Mouse (Mus musculus) megakaryocyte, embryonic 14.5 days (primary cell): Measurements from ENCODE around the gene Parp8. TPM values are rescaled to one million over a fixed set of nuclear protein-coding genes. Genes with fewer than 3 reads are reported as not detected.

ENCODE experiments used
- H3K27me3 ChIP-seq: replicated peaks from 2 replicates; pipeline ENCODE3; 2012; ENCODE audit warnings: inconsistent platforms
- H3K36me3 ChIP-seq: replicated peaks from 2 replicates; pipeline ENCODE3; 2012; ENCODE audit warnings: low read length, inconsistent platforms, mixed read lengths
- H3K4me1 ChIP-seq: 2 replicates; pipeline ENCODE4 v1.6.1; 2012; ENCODE audit warnings: inconsistent platforms
- H3K4me3 ChIP-seq: replicated peaks from 2 replicates; pipeline ENCODE3; 2012; ENCODE audit warnings: moderate library complexity, mild to moderate bottlenecking, inconsistent platforms
- H3K9me3 ChIP-seq: 2 replicates; pipeline ENCODE4 v1.6.1; 2012; ENCODE audit warnings: inconsistent platforms
- FLI1 ChIP-seq: IDR thresholded peaks from 2 replicates; pipeline ENCODE4 v1.6.1; 2012; ENCODE audit warnings: low read length, inconsistent platforms, mixed read lengths
- GATA1 ChIP-seq: IDR thresholded peaks from 3 replicates; pipeline ENCODE4 v1.6.1; 2012; ENCODE audit warnings: mixed read lengths, low read length, inconsistent platforms, borderline replicate concordance
- polyA plus RNA-seq: library from polyadenylated mRNA; stranded (reverse); fragments of >175 nt; gene quantifications from 2 replicates; pipeline ENCODE4 v1.2.3, GENCODE M21; 2012; ENCODE audit warnings: low replicate concordance; ENCODE audit not compliant: insufficient read depth

Parp8 gene
- polyA plus RNA-seq, 1 experiment, result 0.58 TPM

- H3K9me3 ChIP-seq, result no peaks in the 10 kb centered on the region
Measured at GRCm38 (mm10) chr13:117023346-117024050, 1.8 kb downstream of the Parp8 start.

DNA sequence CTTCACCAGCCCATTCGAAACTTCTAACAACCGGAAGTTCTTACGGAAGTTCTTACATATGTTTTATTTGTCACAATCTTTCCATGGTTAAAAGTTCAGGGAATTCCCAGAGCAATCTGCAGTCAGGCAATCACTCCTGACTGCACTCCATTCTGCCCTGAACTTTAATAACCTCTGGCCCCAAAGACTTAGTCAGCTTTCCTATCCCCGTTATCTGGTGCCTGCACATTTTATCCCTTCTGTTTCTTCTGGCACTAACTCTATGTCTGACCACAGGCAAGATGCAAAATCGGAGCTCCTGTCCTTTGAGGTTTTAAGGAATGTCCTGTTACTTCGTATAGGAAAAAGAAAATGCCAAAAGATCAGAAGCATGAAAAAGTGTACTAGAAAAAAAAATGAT, 4.7 kb downstream of the Parp8 start:
- H3K27me3 ChIP-seq, result peaks cover 42% of the 10 kb centered on the region
- H3K36me3 ChIP-seq, result no peaks in the 10 kb centered on the region
- no peak overlapping the region for H3K4me3 ChIP-seq
- H3K4me1 ChIP-seq, result peaks cover 23% of the 10 kb centered on the region
- TF ChIP-seq FLI1 (no peak), GATA1 (no peak)
- no peaks in the 10 kb centered on the region for H3K9me3 ChIP-seq

More at GRCm38 (mm10) chr13:117023346-117024050, 1.8 kb downstream of the Parp8 start:
- H3K36me3 ChIP-seq, result no peaks in the 10 kb centered on the region
- peak overlapping the region; percentile 93 for H3K4me3 ChIP-seq
- H3K4me1 ChIP-seq, result peaks cover 26% of the 10 kb centered on the region
- peaks cover 64% of the 10 kb centered on the region for H3K27me3 ChIP-seq
- TF ChIP-seq FLI1, result no peak

DNA sequence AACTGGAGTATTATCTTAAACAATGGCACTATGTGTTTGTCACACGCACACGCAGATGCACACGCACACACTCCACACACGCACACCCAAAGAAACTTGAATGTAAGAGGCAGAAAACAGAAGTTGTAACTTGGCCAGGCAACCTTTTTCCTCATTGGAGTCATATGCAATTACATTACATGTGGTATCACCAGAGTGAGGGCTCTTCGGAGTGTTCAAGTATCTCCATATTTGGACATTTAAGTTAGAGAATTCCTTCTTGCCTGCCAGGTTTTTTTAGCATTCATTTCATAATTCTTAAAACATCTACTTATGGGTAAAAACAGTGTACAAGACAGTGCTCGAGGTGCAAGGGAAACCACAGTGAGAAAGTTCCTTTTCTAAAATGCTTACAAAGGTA, 6.7 kb downstream of the Parp8 start:
- no peak for TF ChIP-seq GATA1
- no peak for TF ChIP-seq FLI1
- no peaks in the 10 kb centered on the region for H3K36me3 ChIP-seq
- peaks cover 4% of the 10 kb centered on the region for H3K4me1 ChIP-seq
- peaks cover 23% of the 10 kb centered on the region for H3K27me3 ChIP-seq
- H3K9me3 ChIP-seq, result no peaks in the 10 kb centered on the region
- H3K4me3 ChIP-seq, result no peak overlapping the region

- Histone ChIP-seq H3K4me3 (no peak overlapping the region), H3K36me3 (no peaks in the 10 kb centered on the region), H3K4me1 (no peaks in the 10 kb centered on the region), H3K27me3 (peaks cover 2% of the 10 kb centered on the region), H3K9me3 (peaks cover 3% of the 10 kb centered on the region; the same call in 1 of the 2 replicates)
- TF ChIP-seq GATA1, result no peak
- TF ChIP-seq FLI1, result no peak
Measured at GRCm38 (mm10) chr13:117013516-117013915, 11.8 kb downstream of the Parp8 start.

DNA sequence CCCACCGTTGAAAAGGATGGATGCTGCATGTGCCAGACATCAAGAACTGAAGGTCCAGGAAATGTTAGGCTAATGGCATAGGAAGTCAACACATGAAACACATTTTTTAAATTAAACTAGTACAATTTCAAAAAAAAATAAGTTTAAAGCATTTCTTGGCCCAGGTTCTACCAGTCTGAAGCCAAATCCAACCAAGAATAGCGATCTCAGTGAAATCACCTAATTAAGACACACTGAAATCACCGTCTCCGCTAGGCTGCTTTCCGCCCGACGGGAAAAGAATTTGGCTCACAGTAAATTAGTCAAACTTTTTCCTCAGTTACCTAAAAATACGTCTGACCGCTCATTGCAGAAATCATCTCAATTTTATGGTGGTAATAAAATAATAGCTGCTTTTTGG, 13.3 kb downstream of the Parp8 start:
- peaks cover 3% of the 10 kb centered on the region; the same call in 1 of the 2 replicates for H3K9me3 ChIP-seq
- H3K27me3 ChIP-seq, result no peaks in the 10 kb centered on the region
- TF ChIP-seq GATA1, result no peak
- TF ChIP-seq FLI1, result no peak
- H3K36me3 ChIP-seq, result no peaks in the 10 kb centered on the region
- no peaks in the 10 kb centered on the region for H3K4me1 ChIP-seq
- no peak overlapping the region for H3K4me3 ChIP-seq

- no peak overlapping the region for H3K4me3 ChIP-seq
- H3K27me3 ChIP-seq, result no peaks in the 10 kb centered on the region
- H3K36me3 ChIP-seq, result no peaks in the 10 kb centered on the region
- H3K4me1 ChIP-seq, result no peaks in the 10 kb centered on the region
- H3K9me3 ChIP-seq, result peaks cover 3% of the 10 kb centered on the region; the same call in 1 of the 2 replicates
- TF ChIP-seq GATA1, result no peak
- TF ChIP-seq FLI1, result no peak
Measured at GRCm38 (mm10) chr13:117010143-117010542, 15.2 kb downstream of the Parp8 start.

DNA sequence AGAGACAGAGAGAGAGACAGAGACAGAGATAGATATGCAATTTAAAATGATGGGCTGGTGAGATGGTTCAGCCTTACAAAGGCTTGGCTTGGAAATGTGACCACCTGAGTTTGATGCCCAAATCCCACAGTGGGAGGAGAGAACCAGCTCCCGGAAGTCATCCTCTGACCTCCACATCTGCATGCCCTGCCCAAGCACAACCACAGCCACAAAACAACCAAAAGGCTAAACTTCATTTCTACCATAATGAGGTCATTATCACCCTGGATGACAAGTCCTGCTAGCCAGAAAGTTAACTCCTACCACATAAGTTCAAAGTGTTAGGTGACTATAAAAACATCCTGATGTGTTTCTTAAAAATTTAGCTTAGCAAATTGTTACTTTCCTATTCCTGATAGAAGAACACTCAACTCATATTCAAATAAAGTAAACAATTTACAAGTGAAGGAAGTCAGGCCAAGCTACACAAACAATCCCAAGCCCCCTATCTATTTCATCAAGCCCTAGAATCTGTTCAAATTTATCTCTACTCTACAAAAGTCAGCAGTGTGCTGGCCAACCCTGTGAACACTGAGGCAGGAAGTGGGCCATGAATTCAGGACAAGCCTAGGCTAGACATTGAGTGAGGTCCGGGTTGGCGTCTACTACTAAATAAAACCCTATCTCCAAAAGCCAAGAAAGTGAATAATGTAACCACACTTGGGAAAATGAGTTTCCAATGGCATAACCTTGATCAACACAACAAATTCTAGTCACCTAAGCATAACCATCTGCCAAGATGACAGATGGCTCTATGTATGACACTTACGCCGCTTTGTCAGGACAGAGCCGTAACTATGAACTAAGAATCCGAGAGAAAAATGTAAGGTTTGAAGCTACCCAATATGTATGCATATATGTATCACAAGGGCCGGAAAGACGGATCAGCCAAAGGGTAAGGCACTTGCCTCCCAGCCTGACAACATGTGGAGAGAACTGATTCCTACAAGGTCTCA, 17.0 kb downstream of the Parp8 start:
- H3K4me3 ChIP-seq, result no peak overlapping the region
- H3K4me1 ChIP-seq, result no peaks in the 10 kb centered on the region
- TF ChIP-seq FLI1 (no peak), GATA1 (no peak)
- peaks cover 3% of the 10 kb centered on the region; the same call in 1 of the 2 replicates for H3K9me3 ChIP-seq
- H3K27me3 ChIP-seq, result no peaks in the 10 kb centered on the region
- H3K36me3 ChIP-seq, result no peaks in the 10 kb centered on the region

DNA sequence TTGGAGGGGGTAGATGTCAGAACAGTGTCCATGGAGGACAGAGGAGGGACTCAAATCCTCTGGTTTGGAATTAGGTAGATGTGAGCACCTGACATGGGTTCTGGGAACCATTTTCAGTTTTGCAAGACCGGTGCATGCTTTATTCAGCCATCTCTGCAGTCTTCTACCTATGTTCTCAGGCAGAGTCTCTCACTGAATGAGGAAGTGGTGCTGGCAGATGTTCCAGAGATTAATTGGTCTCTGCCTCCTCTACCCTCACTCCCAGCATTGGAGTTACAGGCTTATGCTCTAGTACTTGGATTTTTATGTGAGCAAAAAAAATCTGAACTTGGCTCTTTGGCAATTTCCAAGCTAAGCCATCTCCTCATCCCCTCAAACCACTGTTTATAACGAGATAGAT, 17.8 kb downstream of the Parp8 start:
- Histone ChIP-seq H3K4me3 (no peak overlapping the region), H3K36me3 (no peaks in the 10 kb centered on the region), H3K4me1 (no peaks in the 10 kb centered on the region), H3K9me3 (peaks cover 2% of the 10 kb centered on the region; the same call in 1 of the 2 replicates), H3K27me3 (no peaks in the 10 kb centered on the region)
- TF ChIP-seq FLI1 (no peak), GATA1 (no peak)

DNA sequence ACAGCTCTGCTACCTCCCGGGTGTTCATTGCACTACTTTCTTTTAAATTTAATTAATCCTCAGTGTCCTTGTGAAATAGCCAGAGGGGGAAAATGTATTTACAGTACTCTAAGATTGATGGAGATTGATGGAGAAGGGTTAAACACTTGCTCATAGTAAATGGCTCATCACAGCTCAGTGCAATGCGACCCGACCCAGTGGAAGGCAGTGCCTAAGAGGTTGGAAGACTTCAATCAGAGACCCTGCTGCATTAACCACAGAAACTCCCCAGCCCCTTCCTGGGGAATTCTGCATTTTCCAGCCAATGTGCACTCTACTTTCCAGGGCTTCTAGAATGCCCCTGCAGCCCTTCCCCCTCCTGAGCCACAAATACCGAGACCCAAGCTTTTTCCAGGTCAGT, 18.7 kb downstream of the Parp8 start:
- H3K4me1 ChIP-seq, result no peaks in the 10 kb centered on the region
- TF ChIP-seq FLI1 (no peak), GATA1 (no peak)
- no peak overlapping the region for H3K4me3 ChIP-seq
- no peaks in the 10 kb centered on the region for H3K36me3 ChIP-seq
- no peaks in the 10 kb centered on the region for H3K9me3 ChIP-seq
- no peaks in the 10 kb centered on the region for H3K27me3 ChIP-seq

DNA sequence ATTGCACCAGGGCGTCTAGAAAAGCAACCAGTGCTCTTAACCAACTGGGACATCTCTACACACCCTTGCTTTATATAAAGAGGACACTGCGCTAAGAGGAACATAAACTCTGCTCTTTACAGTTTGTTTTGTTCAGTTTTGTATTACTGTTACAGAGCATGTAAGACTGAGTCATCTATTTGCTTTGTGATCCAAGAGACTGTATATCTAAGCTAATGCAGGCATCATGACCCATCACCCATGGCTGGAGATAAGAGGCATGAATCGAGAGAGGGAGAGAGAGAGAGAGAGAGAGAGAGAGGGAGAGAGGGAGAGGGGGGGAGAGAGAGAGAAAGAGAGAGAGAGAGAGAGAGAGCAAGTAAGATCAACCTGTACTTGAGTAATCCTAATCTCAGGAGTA, 24.8 kb downstream of the Parp8 start:
- no peaks in the 10 kb centered on the region for H3K4me1 ChIP-seq
- TF ChIP-seq GATA1, result no peak
- no peak for TF ChIP-seq FLI1
- H3K9me3 ChIP-seq, result no peaks in the 10 kb centered on the region
- no peaks in the 10 kb centered on the region for H3K27me3 ChIP-seq
- H3K4me3 ChIP-seq, result no peak overlapping the region
- H3K36me3 ChIP-seq, result no peaks in the 10 kb centered on the region

DNA sequence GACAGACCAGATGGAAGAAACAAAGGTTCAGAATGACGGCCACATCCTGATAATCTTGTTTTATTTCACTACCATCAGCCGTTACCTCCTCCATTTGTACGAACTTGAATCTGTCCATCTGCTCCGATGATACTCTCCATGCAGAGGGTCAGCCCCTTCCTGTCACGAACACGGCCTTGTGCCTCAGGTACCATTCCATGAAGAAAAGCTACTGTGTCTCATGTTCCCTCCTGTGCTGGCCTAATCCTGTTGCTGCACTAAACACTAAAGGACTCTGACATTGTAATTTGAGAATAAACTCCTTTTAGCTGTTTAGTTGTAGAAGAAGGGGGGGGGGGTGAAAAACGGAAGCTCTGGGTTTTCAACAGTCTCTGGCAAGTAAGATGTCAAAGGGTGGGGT, 33.8 kb downstream of the Parp8 start:
- H3K9me3 ChIP-seq, result no peaks in the 10 kb centered on the region
- no peaks in the 10 kb centered on the region for H3K27me3 ChIP-seq
- TF ChIP-seq FLI1 (no peak), GATA1 (no peak)
- H3K4me1 ChIP-seq, result no peaks in the 10 kb centered on the region
- H3K36me3 ChIP-seq, result no peaks in the 10 kb centered on the region
- no peak overlapping the region for H3K4me3 ChIP-seq
